Comparison of ENCODE assay signal across 17 mouse cellular contexts in the genomic region with DNA sequence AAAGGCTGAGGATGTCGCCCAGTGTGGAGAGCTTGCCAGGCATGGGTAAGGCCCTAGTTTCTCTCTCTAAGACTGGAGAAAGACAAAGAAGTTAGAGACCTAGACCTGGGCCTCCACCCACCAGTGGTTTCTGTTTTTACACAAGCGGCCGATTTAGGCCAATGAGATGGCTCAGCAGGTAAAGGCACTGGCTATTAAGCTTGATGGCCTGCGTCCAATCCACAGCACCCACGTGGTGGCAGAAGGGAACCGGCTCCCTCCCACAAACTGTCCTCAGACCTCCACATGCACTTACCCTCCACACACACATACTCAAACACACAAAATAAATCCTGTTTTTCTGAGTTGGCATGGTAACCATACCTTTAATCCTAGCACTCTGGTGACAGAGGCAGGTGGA.
DNase-seq lines count a peak whose midpoint lies in the region; ATAC-seq lines count a peak whose summit lies in the region.
"Had no signal": no experiment of that assay in that cellular context is flagged by ENCODE, and none has a peak within 500 bp of the region (broad histone marks: within the 10 kb centered on the region; RNA-seq: fewer than 3 reads in every experiment).

No protein-coding gene starts in this region.

- ATAC-seq in cerebellum, adult (ENCODE audit: insufficient number of reproducible peaks, low FRiP score, low TSS enrichment): no peak
- ATAC-seq: activated CD4-positive, CD25-positive, alpha-beta regulatory T cell, adult 4 months; CD4-positive, CD25-positive, alpha-beta regulatory T cell, adult 4 months; forebrain, embryonic 14.5 days; forebrain, embryonic 16.5 days; Patski had no signal

- peak; percentile 53 for DNase-seq in cerebellum, adult 11-12 months
- no peak for DNase-seq in cerebellum, adult 9-10 months
- peak; percentile 63 for DNase-seq in cerebellum, adult 9-11 months
- peak; percentile 35 to 61 for DNase-seq in cerebellum, postnatal 25 days
- no peak for DNase-seq in cerebellum, postnatal 4 days (ENCODE audit: low spot score in 2 of 2)
- DNase-seq: adrenal gland, adult 8-10 months; adrenal gland, postnatal 14 days; adrenal gland, postnatal 36 days; B cell, adult 2 months; embryo, embryonic 11 days; gastrocnemius, adult 2 months had no signal

Comparison
In these comparisons a context has a peak if more than half of its experiments do, and no peak if none do; other contexts are left out.
1. DNase-seq: peak in cerebellum, adult 11-12 months (single experiment), cerebellum, adult 9-11 months (single experiment) and cerebellum, postnatal 25 days (2 of 2); none in cerebellum, adult 9-10 months (single experiment) and cerebellum, postnatal 4 days (0 of 2).